ENCODE assay signal across 18 mouse cellular contexts in the genomic region with DNA sequence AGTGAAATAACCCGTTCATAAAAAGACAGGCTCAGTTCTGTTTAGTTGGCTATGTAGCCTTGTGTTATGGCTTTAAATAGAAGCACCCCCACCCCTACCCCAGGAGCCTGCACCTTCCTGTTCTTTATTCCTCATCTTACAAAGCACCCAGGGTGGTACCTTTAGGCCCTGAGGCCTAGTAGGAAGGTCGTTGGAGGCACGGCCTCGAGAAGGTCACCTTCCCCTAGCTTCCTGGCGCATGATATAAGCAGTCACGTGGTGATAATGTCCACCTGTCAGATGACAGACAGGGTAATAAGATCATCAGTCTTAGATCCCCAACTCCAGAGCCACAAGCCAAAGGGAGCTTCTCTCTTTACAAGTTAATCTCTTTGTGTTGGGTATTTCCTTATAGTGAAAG.
"Had no signal": no experiment of that assay in that cellular context is flagged by ENCODE, and none has a peak within 500 bp of the region (broad histone marks: within the 10 kb centered on the region; RNA-seq: fewer than 3 reads in every experiment).

No protein-coding gene starts in this region.

- H3K9ac ChIP-seq: liver, postnatal 0 days; lung, embryonic 15.5 days; midbrain, embryonic 13.5 days; midbrain, embryonic 15.5 days; neural tube, embryonic 12.5 days; stomach, embryonic 15.5 days had no signal

- H3K4me3 ChIP-seq: lung, embryonic 15.5 days; megakaryocyte, embryonic 14.5 days; midbrain, embryonic 13.5 days; midbrain, embryonic 15.5 days; neural tube, embryonic 12.5 days; stomach, embryonic 15.5 days had no signal

- H3K27ac ChIP-seq: lung, embryonic 15.5 days; macrophage; midbrain, embryonic 13.5 days; midbrain, embryonic 15.5 days; neural tube, embryonic 12.5 days; stomach, embryonic 15.5 days; stomach, postnatal 0 days had no signal

- H3K4me2 ChIP-seq: lung, embryonic 15.5 days; midbrain, embryonic 11.5 days; midbrain, embryonic 13.5 days; midbrain, embryonic 15.5 days; neural tube, embryonic 12.5 days; stomach, embryonic 15.5 days had no signal

- H3K27me3 ChIP-seq: lung, embryonic 15.5 days; megakaryocyte, embryonic 14.5 days; midbrain, embryonic 13.5 days; midbrain, embryonic 15.5 days; neural tube, embryonic 12.5 days; stomach, embryonic 15.5 days had no signal

- H3K36me3 ChIP-seq: lung, embryonic 15.5 days; midbrain, embryonic 13.5 days; midbrain, embryonic 15.5 days; neural tube, embryonic 12.5 days; stomach, embryonic 15.5 days had no signal

- DNase-seq: liver, postnatal 0 days; lung, adult 2 months; lung, postnatal 14 days; lung, postnatal 36 days; right cerebral cortex, postnatal 14 days; thymus, adult 18-20 months; thymus, postnatal 14 days; thymus, postnatal 36 days had no signal

- H3K9me3 ChIP-seq: lung, embryonic 15.5 days; megakaryocyte, embryonic 14.5 days; midbrain, embryonic 13.5 days; midbrain, embryonic 15.5 days; neural tube, embryonic 12.5 days; stomach, embryonic 15.5 days had no signal

- ATAC-seq: liver, postnatal 0 days; lung, postnatal 0 days; midbrain, embryonic 13.5 days; midbrain, embryonic 15.5 days had no signal

- H3K4me1 ChIP-seq: midbrain, embryonic 13.5 days; midbrain, embryonic 15.5 days; neural tube, embryonic 12.5 days; stomach, embryonic 15.5 days had no signal
